Mouse (Mus musculus) gastrocnemius, adult 8-10 months (tissue): ENCODE results near the gene Ninj2. TPM values are rescaled to one million over a fixed set of nuclear protein-coding genes. Genes with fewer than 3 reads are reported as not detected.

Experiments
- DNase-seq, 2 experiments: peaks; one replicate each; pipeline ENCODE4 v3.0.0; 2022; ENCODE audit warnings: low spot score in 2 of 2
- total RNA-seq, 4 experiments: library from RNA; stranded (reverse); gene quantifications; 2 replicates each; pipeline ENCODE4 v1.2.4; 2022

Gene Ninj2
- total RNA-seq, 4 experiments from 2014 or later, result not detected

DNA sequence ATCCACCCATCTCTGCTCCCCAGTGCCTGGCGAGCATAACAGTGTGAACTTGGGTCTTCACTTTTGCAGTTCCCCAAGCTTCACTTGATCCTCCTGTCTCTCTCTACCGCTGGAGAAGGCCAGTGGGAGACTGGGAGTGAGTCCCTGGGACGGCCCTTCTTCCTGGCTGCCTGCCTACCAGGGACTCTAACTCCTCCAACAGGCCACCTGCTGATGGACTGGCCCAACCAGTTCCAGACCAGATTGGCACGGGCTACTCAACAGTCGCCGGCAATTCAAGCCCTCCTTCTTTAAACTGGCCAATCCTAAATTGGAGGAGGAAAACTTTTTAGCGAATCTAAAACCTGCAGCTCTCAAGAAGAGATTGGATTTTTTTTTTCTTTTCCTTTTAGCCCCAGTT lies 101.8 kb downstream of the Ninj2 start:
- DNase-seq, result peak in 1 of 2 experiments; percentile 34

DNA sequence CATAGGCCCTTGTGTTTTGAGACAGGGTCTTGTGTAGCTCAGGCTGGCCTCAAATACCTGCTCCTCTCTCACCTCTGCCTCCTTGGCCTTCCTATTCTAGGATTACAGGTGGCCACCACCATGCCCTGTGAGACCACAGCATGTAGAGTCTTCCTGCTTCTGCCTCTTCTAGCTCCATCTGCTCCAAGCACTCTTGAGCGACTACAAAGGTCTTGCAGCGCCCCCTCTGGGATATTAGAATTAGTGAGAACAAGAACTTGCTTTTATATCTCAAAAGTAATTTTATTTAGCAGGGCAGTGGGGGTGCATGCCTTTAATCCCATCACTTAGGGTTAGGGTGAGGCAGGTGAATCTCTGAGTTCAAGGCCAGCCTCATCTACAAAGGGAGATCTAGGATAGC lies 103.7 kb downstream of the Ninj2 start:
- no peak for DNase-seq

DNA sequence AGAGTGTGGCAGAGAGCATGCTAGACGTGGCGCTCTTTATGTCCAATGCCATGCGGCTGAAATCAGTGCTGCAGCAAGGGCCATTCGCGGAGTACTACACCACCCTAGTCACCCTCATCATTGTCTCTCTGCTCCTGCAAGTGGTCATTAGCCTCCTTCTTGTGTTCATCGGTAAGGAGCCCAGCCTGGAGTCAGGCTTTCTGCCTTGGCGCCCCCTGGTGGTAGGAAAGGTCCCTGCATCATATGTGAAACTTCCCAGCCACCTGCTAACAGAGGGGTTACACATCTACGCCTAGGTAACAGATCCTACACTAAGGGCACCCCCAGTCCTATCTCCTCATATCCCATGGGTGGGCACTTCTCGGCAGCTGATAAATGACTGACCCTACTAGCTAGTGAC lies 104.8 kb downstream of the Ninj2 start:
- DNase-seq, result peak; percentile 50 to 67

DNA sequence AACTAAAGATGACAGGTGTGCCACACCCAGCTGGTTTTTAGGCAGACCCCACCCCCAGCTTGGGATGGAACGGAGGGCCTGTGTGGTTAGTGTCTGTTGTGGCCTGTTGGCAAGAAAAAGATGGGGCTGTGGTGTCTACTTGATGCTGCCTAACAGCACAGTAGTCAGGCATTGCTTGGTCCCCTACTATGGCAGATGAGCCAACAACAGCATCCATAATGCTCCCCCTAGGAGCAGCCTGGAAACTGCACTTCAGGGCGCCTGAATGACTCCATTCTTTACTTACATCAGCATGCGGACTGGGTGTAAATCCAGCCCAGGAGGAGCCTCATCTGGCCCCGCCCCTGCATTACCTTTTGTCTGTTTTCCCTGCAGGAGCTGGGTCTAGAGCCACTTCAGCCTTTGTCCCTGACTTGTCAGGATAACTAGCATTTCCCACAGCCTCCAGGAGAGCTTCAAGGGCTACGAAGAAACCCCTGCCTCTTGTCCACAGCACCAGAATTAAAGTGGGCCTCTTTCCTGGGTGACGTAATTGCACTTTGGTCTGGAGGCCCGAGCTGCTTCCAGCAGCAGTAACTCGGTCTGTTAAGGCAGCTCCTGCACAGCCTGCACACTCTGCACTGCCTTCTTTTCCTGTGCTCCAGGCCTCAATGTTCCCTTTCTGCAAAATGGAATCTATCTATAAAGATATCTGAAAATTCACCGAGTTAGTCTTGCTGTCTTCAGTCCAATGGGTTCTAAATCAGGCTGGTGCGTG lies 106.7 kb downstream of the Ninj2 start:
- DNase-seq, result no peak

DNA sequence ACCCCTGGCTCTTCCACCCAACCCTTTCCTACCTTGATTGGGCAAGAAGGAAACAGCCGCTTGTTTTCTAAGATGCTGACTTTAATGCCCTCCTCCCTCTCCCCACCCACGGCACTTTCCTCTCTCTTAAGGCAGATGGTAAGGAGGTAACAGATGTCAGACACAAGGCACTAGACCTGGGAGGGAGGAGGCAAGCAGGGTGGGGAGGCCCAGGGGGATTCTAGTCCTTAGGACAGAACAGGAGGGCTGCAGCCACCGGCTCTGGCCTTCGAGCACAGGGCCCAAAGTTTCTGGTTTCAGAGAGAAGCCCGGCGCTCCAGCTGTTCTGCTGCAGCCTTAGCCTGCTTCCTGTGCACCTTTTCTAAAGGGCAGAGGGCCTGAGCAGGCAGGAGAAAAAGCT lies 108.8 kb downstream of the Ninj2 start:
- DNase-seq, result no peak

DNA sequence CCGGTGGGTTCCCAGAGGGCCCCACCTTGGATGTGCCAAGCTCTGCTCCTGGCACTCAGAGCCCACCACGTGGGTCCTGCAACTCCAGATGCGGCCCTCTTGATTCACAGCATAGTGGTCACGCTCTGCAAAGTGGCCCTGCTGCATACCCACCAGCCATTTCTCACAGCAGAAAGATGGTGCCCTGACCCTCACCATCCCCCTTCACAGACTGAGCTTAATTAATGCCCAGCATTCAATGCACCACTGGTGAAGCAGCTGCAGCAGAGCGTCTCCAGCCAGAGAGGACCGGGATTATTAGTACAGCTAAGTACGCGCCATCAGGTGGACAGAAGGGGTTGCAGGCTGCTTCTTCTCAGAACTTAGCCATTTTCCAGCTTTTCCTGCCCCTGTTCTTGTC lies 109.3 kb downstream of the Ninj2 start:
- no peak for DNase-seq

DNA sequence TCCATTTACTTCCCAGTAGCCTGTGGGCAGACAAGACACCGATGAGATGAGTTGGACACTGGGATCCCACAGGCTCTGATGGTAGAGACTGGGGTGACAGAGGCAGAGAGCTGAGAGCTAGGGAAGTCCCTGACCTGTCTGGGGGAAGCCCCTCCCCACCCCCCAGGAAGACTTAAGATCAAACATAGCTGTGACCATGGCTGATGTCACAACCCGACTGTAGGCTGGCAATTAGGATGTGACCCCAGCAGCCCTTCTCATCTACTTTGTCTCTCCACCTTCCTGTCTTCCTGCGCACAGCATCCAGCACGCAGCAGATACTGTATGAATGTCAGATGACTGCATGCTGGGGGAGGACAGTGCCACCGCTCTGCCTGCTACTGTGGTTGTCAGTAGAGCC lies 113.4 kb downstream of the Ninj2 start:
- DNase-seq, result no peak

DNA sequence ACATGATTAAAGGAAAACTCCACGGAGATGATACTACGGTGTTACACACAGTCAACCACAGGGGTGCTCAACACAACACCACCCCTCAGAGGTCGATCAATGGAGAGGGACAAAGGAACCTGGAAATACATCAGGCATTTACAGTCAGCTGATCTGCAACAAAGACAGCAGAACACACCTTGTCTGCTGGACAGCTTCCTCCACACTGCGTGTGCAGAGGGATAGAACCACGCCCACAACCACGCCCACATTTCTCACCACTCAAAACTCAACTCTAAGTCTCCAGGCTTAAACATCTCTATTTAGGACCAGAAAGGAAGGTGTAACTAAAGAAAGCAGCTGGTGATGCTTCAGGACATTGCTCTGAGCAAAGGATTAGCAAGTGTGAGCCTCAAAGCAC lies 118.4 kb downstream of the Ninj2 start:
- no peak for DNase-seq

DNA sequence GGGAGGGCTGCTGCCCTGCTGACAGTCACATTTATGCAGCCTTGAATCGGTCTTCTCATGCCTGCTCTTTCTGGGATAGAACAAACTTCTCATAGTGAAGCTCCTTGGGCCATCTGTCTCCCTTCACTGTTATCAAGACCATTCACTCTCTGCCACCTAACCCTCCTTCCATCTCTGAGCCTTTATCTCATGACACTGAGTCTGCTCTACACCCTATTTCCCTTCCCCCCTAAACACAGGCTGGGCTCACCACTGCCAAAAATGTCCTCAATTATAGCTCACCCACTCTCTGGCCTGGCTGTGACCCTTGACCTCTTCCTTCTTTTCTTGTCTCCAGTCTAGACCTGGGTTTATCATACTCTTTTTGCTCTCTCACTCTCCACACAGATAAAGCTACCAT lies 123.6 kb downstream of the Ninj2 start:
- no peak for DNase-seq

DNA sequence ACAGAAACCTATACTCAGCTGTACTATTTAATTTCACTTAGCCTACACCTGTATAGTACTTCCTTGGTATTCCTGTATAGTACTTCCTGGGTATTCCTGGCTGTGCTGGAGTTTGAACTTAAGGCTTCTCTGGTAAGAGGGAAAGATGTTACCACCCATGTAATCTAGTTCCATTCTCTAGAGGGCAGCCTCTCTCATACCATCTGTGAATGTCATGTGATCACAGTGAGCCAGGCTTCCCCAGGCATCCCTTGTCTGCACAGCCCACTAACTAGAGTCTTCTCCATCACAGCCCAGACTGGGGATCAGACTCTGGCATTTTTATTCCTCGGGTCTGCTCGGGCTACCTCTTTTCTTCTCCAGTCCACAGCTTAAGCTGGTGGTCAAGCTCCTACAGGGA lies 126.1 kb downstream of the Ninj2 start:
- no peak for DNase-seq

DNA sequence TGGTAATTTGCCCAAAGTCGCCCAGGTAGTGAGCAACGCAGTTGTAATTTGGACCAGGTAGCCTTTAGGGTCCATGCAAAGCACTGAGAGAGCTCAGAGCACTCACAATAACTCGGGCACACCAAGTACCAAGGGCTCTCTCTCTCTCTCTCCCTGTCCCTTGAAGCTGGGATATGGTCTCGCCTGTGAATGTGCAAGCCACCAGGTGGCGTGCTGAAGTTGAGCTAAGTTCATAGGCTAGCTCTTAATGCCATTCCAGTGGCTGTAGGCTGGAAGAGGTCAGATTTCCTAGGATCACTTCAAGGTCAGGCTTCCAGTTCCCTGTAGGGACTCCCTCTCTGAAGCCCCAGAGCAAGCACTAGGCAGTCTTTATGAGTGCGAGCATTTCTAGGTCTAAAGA lies 129.5 kb downstream of the Ninj2 start:
- peak; percentile 36 to 48 for DNase-seq

DNA sequence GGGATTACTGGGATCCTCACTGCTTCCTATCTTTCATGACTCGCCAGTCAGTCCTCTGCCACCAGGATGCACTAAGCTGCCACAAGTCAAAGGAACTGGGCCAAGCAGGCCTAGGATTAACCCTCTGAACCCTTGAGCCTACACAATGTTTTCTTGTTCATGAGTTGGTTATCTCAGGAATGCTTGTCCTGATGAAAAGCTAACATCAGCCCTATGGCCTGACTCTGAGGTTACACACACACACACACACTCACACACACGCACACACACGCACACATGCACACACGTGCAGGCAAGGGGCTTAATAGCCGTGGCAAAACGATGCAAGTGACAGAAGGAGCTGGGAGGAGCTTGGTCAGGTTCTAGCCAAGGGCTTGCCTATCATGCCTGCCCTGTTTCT lies 132.2 kb downstream of the Ninj2 start:
- no peak for DNase-seq

DNA sequence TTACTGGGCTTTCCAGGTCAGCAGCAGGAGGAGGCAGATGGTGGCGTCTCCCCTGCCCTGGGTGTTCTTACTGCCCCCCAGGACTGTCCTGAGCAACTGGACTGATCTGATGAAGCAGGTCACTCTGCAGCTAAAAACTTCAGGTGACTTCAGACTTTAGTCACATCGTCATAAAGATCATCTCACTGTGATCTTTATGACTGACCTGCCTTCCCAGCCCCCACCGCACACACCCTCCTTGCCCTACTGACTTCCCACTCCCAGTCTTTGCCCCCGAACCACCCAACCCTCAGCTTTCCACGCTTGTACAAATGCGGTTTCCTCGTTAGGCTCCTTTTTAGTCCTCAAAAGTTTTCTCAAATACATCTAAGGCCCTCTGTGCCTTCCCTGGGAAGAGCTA lies 133.9 kb downstream of the Ninj2 start:
- DNase-seq, result no peak

DNA sequence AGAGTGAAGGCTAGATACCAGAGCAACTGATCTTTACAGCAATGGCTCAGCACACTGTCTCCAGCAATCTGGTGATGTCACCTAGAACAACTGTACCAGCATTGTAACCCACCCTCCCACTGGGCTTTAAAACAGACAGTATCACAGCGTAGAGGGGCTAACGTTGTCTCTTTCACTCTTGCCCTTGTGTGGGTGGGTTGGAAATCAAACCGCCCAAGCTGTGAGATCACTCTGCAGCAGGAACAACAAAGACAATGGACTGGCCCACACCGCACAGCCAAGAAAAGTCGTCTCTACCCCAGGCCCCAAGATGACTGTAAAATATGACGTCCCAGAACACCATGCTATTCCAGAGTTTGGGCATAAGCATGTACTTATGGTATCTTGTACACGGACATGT lies 136.7 kb downstream of the Ninj2 start:
- no peak for DNase-seq

DNA sequence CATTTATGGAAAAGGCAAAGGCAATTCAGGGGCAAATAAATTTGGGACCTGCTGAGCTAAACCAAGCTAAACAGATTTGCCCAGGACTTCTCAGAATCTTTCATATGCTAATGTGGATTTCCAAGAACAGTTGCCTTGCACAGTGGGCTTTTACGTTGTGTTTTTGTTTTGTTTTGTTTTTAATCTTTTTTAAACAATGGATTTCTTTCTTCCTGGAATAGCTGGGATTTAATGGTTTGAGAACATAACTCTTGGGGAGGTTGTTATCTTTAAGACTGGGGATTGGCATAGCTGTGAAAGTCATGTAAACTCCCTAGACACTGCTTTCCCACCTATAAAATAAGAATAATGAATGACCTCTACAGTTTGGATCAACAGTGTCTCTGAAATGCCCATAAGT lies 137.3 kb downstream of the Ninj2 start:
- no peak for DNase-seq

DNA sequence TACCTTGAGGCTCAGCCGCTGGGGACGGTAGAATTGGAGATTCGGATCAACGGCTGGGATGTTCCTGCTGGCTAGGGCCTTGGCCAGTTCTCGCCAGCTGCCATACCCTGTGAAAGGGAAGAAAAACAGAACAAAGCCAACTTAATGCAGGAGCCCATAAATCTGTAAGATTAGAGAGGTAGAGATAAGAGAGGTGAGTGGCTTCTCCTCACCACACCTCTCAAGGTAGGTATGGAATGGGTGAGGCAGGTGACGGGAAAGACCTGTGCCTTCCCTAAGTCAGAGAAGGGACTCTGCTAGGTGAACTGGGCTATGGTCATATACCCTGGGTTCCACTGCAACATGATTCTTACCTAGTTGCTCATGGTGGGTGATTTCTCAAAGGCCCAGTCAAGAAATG lies 139.7 kb downstream of the Ninj2 start:
- no peak for DNase-seq

DNA sequence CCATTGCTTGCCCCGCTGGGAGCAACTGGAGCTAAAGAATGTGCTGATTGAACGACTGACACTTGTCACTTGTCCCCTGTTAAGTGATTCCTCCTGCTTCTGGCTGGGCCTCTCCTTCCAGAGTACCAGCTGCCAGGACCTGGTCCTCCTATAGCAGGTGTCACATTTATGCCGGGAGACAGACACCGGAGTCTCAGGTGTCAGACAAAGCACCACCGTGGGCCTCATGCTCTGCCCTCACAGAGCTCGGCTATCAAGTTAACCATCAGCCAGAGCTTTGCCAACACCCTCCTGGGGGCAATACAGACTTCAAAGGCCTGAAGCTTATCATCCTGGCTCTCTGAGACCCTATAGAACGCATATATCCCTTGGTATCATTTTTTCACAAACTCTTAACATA lies 142.7 kb downstream of the Ninj2 start:
- DNase-seq, result no peak

DNA sequence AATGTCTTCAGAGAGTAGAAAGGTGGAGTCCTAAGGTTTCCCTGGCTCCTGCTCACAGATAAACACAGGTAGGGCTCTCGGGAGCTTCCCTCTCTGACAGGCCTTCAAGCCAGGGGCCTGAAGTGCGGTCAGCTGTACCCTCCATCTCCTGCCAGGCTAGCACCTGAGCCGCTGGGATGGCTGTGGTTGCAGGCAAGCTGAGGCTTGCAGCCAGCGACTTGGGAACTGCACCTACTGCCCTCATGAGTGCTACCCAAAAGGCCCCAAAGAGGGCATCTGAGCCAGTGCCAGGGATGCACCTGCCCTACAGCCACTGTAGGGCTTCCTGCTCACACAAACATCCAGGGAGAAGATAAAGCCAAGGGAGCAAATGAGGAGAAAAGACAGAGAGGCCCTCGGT lies 147.3 kb downstream of the Ninj2 start:
- no peak for DNase-seq

DNA sequence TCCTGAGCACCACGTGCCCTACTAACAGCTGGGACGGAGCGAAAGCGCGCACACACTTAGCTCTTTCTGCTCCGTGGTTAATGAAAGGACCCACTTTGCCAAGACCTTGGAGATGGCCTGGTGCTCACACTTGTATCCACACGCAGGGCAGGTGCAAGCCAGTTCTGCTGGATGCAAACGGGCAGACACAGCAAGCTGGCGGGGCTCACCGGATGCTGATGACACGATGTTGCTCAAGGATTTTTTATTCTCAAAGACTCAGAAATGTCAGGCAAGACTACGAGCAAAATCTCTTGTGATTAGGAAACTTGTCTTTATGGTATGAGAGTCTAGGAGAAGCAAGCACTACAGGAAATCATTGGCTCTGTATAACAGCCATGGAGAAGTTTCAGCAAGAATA lies 148.3 kb downstream of the Ninj2 start:
- DNase-seq, result no peak

DNA sequence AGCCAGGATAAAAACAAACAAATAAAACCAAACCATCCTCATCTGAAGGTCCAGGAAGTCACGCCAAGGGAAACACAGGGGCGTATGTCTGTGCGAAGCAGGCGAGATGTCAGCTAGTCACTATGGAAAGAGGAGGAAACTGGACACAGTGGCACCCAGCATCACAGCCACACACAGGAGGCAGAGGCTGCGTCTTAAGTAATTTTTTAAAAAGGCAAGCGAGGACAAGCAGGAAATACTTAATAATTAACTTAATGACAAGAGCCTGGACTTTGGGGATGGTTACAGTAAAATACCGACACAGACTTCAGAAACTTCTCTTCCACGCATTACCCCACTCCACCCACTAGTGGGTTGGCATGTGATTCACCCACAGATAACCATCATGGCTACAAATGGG lies 149.4 kb downstream of the Ninj2 start:
- no peak for DNase-seq

DNA sequence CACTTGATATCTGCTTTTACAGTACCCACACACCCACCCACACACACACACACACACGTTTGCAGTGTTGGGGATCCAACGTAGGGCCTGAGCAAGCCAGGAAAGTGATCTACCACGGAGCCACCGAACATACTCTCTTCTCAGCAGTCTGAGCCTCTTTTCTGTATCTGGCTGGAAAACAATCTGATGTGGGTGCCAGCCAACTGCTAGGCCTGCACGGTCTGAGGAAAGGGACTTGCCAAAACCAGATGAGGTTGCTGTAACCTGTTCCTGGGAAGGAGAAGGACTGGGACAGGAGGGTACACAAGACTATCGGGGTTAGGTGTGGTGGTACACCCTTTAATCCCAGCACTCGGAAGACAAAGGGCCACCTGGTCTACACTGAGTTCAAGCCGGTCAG lies 150.1 kb downstream of the Ninj2 start:
- no peak for DNase-seq

DNA sequence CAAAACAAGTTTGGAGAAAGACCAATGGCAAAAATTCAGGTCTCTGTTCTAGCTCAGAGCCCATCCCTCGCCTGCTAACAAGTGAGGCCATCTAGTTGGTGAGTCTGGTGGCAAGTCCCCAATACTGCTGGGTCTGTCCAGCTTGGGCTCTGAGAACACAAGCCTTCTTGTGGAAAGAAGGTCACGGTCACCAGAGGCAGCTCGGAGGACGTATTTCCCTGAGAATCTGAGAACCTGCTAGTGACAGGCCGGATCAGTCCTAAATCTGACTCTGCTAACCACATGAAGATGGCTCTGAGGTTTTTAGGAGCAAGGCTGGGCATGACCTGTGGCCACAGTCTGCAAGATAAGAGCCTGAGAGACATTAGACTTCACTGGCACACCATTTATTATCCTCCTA lies 153.5 kb downstream of the Ninj2 start:
- DNase-seq, result no peak

DNA sequence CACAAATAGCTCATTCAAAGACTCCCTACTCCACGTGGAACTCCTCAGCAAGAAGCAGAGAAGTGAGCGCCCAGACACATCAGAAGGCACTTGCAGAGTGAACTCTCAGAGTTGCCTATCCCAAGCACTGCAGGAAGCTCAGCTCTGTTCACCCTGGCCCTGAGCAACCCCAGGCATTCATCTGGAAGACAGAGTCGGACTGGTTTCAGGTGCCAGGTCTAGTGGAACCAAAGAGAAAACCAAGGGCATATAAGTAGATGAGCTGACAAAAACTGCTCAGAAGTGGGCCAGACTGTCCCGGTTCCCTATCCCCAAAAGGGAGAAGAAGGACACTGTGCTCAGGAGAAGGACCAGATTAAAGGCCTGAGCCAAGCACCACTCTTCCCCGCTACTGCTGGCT lies 156.7 kb downstream of the Ninj2 start:
- DNase-seq, result no peak
